Mouse (Mus musculus) ES-E14 (cell line): ENCODE measurements around the gene Bcar3. TPM values are rescaled to one million over a fixed set of nuclear protein-coding genes. Genes with fewer than 3 reads are reported as not detected.

Experiments
- DNase-seq: peaks from one replicate; pipeline ENCODE4 v3.0.0-alpha.2; 2013; ENCODE audit warnings: low read depth, low spot score
- H3K27ac ChIP-seq: 2 replicates; pipeline ENCODE4 v1.5.1; 2012; ENCODE audit warnings: low read depth, mild to moderate bottlenecking, low read length, moderate library complexity, mixed read lengths; ENCODE audit not compliant: poor library complexity, insufficient read depth, severe bottlenecking
- H3K36me3 ChIP-seq: 2 replicates; pipeline ENCODE4 v1.6.1; 2012; ENCODE audit warnings: mild to moderate bottlenecking, low read length, moderate library complexity, mixed read lengths; ENCODE audit not compliant: control insufficient read depth, poor library complexity, insufficient read depth, severe bottlenecking
- H3K4me1 ChIP-seq, 2 experiments: fragments of 150-350 bp in 1 of 2; sonication (generic) in 1 of 2; 2 replicates each; pipeline ENCODE4 v1.6.1; 2012; ENCODE audit warnings: low read length in 2 of 2, mild to moderate bottlenecking in 1 of 2, mixed read lengths in 1 of 2; ENCODE audit not compliant: control insufficient read depth in 2 of 2, insufficient read depth in 2 of 2, poor library complexity in 1 of 2
- H3K4me3 ChIP-seq, 2 experiments: fragments of 150-350 bp in 1 of 2; sonication (generic) in 1 of 2; 2 replicates each; pipeline ENCODE4 v1.5.1; 2012; ENCODE audit warnings: low read length in 2 of 2, low read depth in 1 of 2, mild to moderate bottlenecking in 1 of 2, mixed read lengths in 1 of 2; ENCODE audit not compliant: insufficient read depth in 1 of 2, poor library complexity in 1 of 2, severe bottlenecking in 1 of 2
- H3K9ac ChIP-seq: 2 replicates; pipeline ENCODE4 v1.6.1; 2012; ENCODE audit warnings: low read depth, mild to moderate bottlenecking, low read length, mixed read lengths; ENCODE audit not compliant: poor library complexity, insufficient read depth, severe bottlenecking
- H3K9me3 ChIP-seq: fragments of 150-350 bp; sonication (generic); 2 replicates; pipeline ENCODE4 v1.6.1; 2012; ENCODE audit warnings: low read depth, mild to moderate bottlenecking, low read length; ENCODE audit not compliant: control insufficient read depth, insufficient read depth
- CHD2 ChIP-seq: IDR thresholded peaks from 2 replicates; pipeline ENCODE4 v1.6.1; 2014; ENCODE audit warnings: mild to moderate bottlenecking, low read depth, low read length, inconsistent platforms
- HCFC1 ChIP-seq: IDR thresholded peaks from 2 replicates; pipeline ENCODE4 v1.6.1; 2012; ENCODE audit warnings: low read length, inconsistent platforms, borderline replicate concordance; ENCODE audit not compliant: insufficient read depth
- MAFK ChIP-seq: IDR thresholded peaks from 2 replicates; pipeline ENCODE4 v1.6.1; 2014; ENCODE audit warnings: mild to moderate bottlenecking, low read depth, low read length, inconsistent platforms; ENCODE audit not compliant: insufficient read depth
- ZC3H11A ChIP-seq: IDR thresholded peaks from 2 replicates; pipeline ENCODE4 v1.6.1; 2012; ENCODE audit warnings: low read depth, mild to moderate bottlenecking, inconsistent platforms, low read length, borderline replicate concordance
- ZNF384 ChIP-seq: IDR thresholded peaks from 2 replicates; pipeline ENCODE4 v1.6.1; 2012; ENCODE audit warnings: low read depth, low read length, inconsistent platforms
- in situ Hi-C, 2 experiments: fragments of 600-800 bp; cut with MboI; formaldehyde crosslinking; loops; one replicate each; pipeline ENCODE4 v1.15.1; 2025; ENCODE audit warnings: low sequenced_read_pairs in 2 of 2, inconsistent platforms in 1 of 2; ENCODE audit not compliant: unreplicated experiment in 2 of 2
- total RNA-seq: library from RNA; depleted of rRNA; stranded (reverse); fragments of 300-350 nt; gene quantifications from 2 replicates; pipeline ENCODE4 v1.2.3, GENCODE M21; 2012; rRNA removed

Gene Bcar3
- total RNA-seq: 21.7 and 24.5 TPM in 2 replicates

DNA sequence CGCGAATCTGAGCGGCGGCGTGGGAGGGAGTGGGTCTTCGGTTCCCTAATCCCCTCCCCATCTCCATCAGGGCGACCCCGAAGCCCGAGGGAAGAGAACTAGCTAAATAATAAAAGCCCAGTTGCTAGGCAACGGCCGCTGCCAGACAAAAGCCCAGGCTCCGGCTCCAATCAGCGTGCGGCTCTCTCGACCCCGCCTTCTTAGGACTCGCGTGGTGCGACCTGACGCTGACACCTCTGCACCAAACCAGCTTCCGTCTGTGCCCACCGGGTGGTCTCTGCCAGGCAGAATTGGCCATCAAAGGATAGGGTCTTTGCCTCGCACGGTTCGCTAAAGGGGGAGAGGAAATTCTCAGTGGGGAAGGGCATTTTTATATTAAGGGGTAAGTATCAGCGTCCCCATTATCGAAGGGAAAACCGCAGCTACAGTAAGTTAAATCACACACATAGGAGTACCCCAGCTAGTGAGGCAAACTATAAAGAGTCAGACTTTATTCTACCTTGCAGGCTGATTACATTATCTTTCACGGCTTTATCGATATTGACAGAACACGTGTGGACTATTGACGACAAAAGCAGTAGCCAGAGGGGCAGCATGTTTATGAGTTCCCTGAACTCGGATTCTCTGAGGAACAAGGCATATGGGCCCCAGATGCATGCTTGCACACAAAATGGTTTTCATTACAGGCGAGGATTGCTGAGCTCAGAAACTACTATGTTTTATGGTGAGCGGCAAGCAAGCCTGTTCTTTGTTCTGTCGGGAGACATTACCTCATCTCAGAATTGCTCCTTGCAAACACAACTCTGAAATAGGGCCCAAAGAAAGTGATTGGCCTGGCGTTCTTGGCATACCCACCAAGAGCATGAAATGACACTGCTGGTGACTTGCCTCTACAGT lies at the start of gene Bcar3:
Gene Bcar3 (plus strand): TSS at position 183 of the 897 bp plus-strand sequence.
- in situ Hi-C loops: no loop called here
- Histone ChIP-seq H3K36me3 (no peaks in the 10 kb centered on the region), H3K4me3 (peak within 1 kb of the TSS; percentile 55 to 96), H3K27ac (peak within 1 kb of the TSS; percentile 57), H3K4me1 (peaks cover 8 to 14% of the 10 kb centered on the region in 2 experiments), H3K9me3 (no peaks in the 10 kb centered on the region), H3K9ac (peak within 1 kb of the TSS; percentile 91)
- TF ChIP-seq HCFC1 (no peak), MAFK (no peak), CHD2 (no peak), ZC3H11A (no peak), ZNF384 (no peak)
- peak; percentile 95 for DNase-seq

DNA sequence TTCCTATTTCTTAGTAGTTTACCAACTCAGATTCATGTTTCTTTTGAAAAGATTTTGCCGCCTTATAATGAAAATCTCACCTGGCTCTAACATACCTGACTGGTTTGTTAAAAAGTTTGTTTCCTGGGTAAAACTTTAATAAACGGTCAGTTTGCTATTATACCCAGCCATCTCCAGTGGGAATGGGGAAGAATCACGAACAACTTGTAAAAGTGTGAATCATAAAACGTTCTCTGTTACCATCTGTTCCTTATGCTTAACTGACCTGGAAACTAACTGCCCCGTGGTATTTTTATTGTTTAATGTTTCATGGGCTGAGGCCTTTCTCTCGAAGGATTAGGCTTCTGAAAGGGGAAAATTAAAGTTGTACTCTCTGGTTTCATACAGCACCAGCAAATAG lies 49.2 kb upstream of the Bcar3 start:
- no peak for DNase-seq
- H3K9me3 ChIP-seq: no peaks in the 10 kb centered on the region
- peak overlapping the region; percentile 26; the same call in 1 of the 2 replicates for H3K9ac ChIP-seq
- no peak overlapping the region; the same call in 1 of the 2 replicates for H3K27ac ChIP-seq
- TF ChIP-seq CHD2: no peak
- no peak for TF ChIP-seq MAFK
- no peak for TF ChIP-seq ZNF384
- TF ChIP-seq HCFC1: no peak
- no peak for TF ChIP-seq ZC3H11A
- in situ Hi-C loops: no loop called here
- H3K4me3 ChIP-seq: peak overlapping the region in 1 of 2 experiments; percentile 55; a peak in 2 of 4 replicates
- peaks cover 11 to 13% of the 10 kb centered on the region in 2 experiments; a peak in 3 of 4 replicates for H3K4me1 ChIP-seq
- no peaks in the 10 kb centered on the region for H3K36me3 ChIP-seq

DNA sequence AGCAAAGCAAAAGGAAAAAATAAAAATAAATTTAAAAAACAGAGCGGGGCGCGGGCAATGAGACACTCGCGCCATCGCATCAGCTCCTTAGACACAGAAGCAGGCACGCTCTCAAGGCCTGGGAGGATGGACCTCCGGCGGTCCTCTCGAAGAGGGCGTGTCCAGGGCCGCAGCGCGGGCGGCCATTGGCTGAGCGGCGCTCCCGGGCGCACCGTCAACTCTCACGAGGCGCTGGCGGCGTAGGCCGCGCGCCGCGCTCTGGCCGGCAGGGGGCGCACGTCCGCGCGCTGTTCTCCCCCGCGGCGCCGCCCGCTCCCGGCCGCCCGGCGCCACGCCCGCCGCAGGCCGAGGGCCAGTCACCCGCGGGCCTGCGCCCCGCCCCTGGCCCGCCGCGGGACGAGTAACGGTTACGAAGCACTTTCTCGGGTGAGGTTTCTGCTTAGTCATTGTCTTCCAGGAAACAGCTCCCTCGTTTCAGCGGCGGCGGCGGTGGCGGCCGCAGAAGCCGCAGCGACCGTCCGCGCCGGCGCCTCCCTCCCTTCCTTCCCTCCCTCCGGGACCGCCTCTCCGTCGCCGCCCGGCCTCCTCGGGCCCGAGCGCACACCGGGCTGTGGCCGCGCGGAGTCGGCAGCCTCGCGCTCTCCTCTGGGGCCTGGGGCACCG lies 48.6 kb upstream of the Bcar3 start, which contains the start of gene Gclm:
Gene Gclm (plus strand): TSS at position 343 of the 663 bp plus-strand sequence.
- TF ChIP-seq MAFK (peak; percentile 97), ZC3H11A (no peak), HCFC1 (no peak), CHD2 (peak; percentile 75), ZNF384 (no peak)
- H3K4me3 ChIP-seq: peak within 1 kb of the TSS; percentile 83 to 87
- DNase-seq: peak; percentile 66

DNA sequence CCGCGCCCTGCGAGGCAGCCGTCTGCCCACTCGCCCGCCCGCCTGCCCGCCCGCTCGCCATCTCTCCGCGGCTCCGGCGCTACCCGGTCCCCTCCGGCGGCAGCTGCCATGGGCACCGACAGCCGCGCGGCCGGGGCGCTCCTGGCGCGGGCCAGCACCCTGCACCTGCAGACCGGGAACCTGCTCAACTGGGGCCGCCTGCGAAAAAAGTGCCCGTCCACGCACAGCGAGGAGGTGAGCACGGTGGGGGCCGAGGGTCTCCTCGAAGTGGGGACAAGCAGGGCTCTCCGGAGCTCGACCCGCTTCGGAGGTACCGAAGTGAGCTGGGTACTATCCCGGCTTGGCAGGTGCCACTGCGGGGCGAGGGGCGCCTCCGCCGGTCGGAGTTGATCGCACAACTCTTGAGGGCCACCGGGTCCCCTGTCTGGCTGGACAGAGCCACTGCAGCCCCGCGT lies 48.0 kb upstream of the Bcar3 start:
- no peak for DNase-seq
- H3K36me3 ChIP-seq: no peaks in the 10 kb centered on the region
- H3K4me1 ChIP-seq: peaks cover 13% of the 10 kb centered on the region in 2 experiments; a peak in 3 of 4 replicates
- H3K4me3 ChIP-seq: peak overlapping the region; percentile 83 to 87
- H3K9ac ChIP-seq: peak overlapping the region; percentile 90
- H3K9me3 ChIP-seq: no peaks in the 10 kb centered on the region
- H3K27ac ChIP-seq: peak overlapping the region; percentile 77
- TF ChIP-seq ZC3H11A: no peak
- no peak for TF ChIP-seq ZNF384
- no peak for TF ChIP-seq HCFC1
- no peak for TF ChIP-seq CHD2
- TF ChIP-seq MAFK: no peak
- in situ Hi-C loops: no loop called here

More for the DNA sequence above, 48.6 kb upstream of the Bcar3 start, which contains the start of gene Gclm:
- in situ Hi-C loops: no loop called here
- Histone ChIP-seq H3K9me3 (no peaks in the 10 kb centered on the region), H3K9ac (peak within 1 kb of the TSS; percentile 90), H3K36me3 (no peaks in the 10 kb centered on the region), H3K27ac (peak within 1 kb of the TSS; percentile 77), H3K4me1 (peaks cover 13% of the 10 kb centered on the region in 2 experiments; a peak in 3 of 4 replicates)
